Mouse (Mus musculus) forebrain, embryonic 14.5 days (tissue): ENCODE results near the gene Tuft1. TPM values are rescaled to one million over a fixed set of nuclear protein-coding genes. Genes with fewer than 3 reads are reported as not detected.

ENCODE experiments used
- ATAC-seq: fragments of 200-750 bp; cut with Nextera tagmentation; 2 replicates; pipeline ENCODE4 v1.8.0; 2017; ENCODE audit warnings: mild to moderate bottlenecking, moderate library complexity
- DNase-seq: peaks from one replicate; pipeline ENCODE4 v3.0.0-alpha.2; 2015; ENCODE audit warnings: low spot score
- H3K27ac ChIP-seq: fragments of 300-500 bp; sonication (generic); 2 replicates; pipeline ENCODE4 v1.5.1; 2014; ENCODE audit warnings: low read depth, mild to moderate bottlenecking, control low read depth, low read length, moderate library complexity
- H3K27me3 ChIP-seq: fragments of 300-500 bp; sonication (generic); replicated peaks from 2 replicates; pipeline ENCODE4 v1.6.1; 2014; ENCODE audit warnings: low read length, control low read depth, mixed read lengths; ENCODE audit not compliant: control insufficient read depth, insufficient read depth
- H3K36me3 ChIP-seq: fragments of 300-500 bp; sonication (generic); 2 replicates; pipeline ENCODE4 v1.6.1; 2014; ENCODE audit warnings: low read length, control low read depth; ENCODE audit not compliant: control insufficient read depth, insufficient read depth
- H3K4me1 ChIP-seq: fragments of 300-500 bp; sonication (generic); 2 replicates; pipeline ENCODE4 v1.6.1; 2014; ENCODE audit warnings: antibody characterized with exemption, low read length, control low read depth; ENCODE audit not compliant: control insufficient read depth, insufficient read depth
- H3K4me2 ChIP-seq: fragments of 300-500 bp; sonication (generic); 2 replicates; pipeline ENCODE4 v1.6.1; 2014; ENCODE audit warnings: mild to moderate bottlenecking, control low read depth, low read length
- H3K4me3 ChIP-seq: fragments of 300-500 bp; sonication (generic); 2 replicates; pipeline ENCODE4 v1.5.1; 2014; ENCODE audit warnings: low read depth, low read length, control low read depth
- H3K9ac ChIP-seq: fragments of 300-500 bp; sonication (generic); 2 replicates; pipeline ENCODE4 v1.6.1; 2014; ENCODE audit warnings: mild to moderate bottlenecking, low read length, control low read depth, moderate library complexity
- H3K9me3 ChIP-seq: fragments of 300-500 bp; sonication (generic); replicated peaks from 2 replicates; pipeline ENCODE4 v1.6.1; 2016; ENCODE audit warnings: low read length, control low read depth, mixed read lengths; ENCODE audit not compliant: control insufficient read depth
- WGBS: fragments of 180-500 bp; shearing (Covaris S2); extraction: QIAGEN DNeasy Blood & Tissue Kit; methylation state at CpG from one replicate; pipeline ENCODE4 v1.1.7; 2014; 5-methylcytosine and 5-hydroxymethylcytosine counted together
- polyA plus RNA-seq: library from polyadenylated mRNA; unstranded; fragments of >200 nt; fragmentation: Nextera tagmentation; extraction: Ambion mirVana; gene quantifications from 2 replicates; pipeline ENCODE4 v1.2.1, GENCODE M21; 2014

Gene Tuft1
- polyA plus RNA-seq, 1 experiment from 2014 or later, result 4.6 TPM

- ATAC-seq (no peak), DNase-seq (no peak)
- Histone ChIP-seq H3K4me2 (no peak overlapping the region), H3K36me3 (peaks cover 8% of the 10 kb centered on the region), H3K4me1 (no peaks in the 10 kb centered on the region), H3K4me3 (no peak overlapping the region), H3K27ac (no peak overlapping the region), H3K9me3 (no peaks in the 10 kb centered on the region), H3K27me3 (no peaks in the 10 kb centered on the region), H3K9ac (no peak overlapping the region)
- WGBS, result 63% methylated on average over 3 of the region's 3 CpGs
Measured at GRCm38 (mm10) chr3:94565127-94565526, 93.5 kb downstream of the Tuft1 start.

GRCm38 (mm10) chr3:94564356-94565010 lies 94.2 kb downstream of the Tuft1 start:
- H3K4me3 ChIP-seq, result no peak overlapping the region
- no peaks in the 10 kb centered on the region for H3K27me3 ChIP-seq
- H3K9ac ChIP-seq, result no peak overlapping the region
- no peaks in the 10 kb centered on the region for H3K9me3 ChIP-seq
- ATAC-seq (no peak), DNase-seq (no peak)
- no peak overlapping the region for H3K4me2 ChIP-seq
- H3K4me1 ChIP-seq, result no peaks in the 10 kb centered on the region
- WGBS, result 92% methylated on average over 4 of the region's 4 CpGs
- H3K27ac ChIP-seq, result no peak overlapping the region
- H3K36me3 ChIP-seq, result peaks cover 15% of the 10 kb centered on the region

- DNase-seq, result no peak
- H3K27ac ChIP-seq, result no peak overlapping the region
- no peaks in the 10 kb centered on the region for H3K9me3 ChIP-seq
- no peak overlapping the region for H3K4me3 ChIP-seq
- no peak for ATAC-seq
- no peaks in the 10 kb centered on the region for H3K4me1 ChIP-seq
- peaks cover 24% of the 10 kb centered on the region for H3K36me3 ChIP-seq
- H3K27me3 ChIP-seq, result no peaks in the 10 kb centered on the region
- H3K9ac ChIP-seq, result no peak overlapping the region
- 89% methylated on average over 3 of the region's 3 CpGs for WGBS
- no peak overlapping the region for H3K4me2 ChIP-seq
Measured at GRCm38 (mm10) chr3:94563163-94563562, 95.5 kb downstream of the Tuft1 start.

Other genes starting within 250 kb of the Tuft1 start
- 59.8 and 61.9 TPM in 2 replicates for gene Tdrkh, start 245.6 kb downstream of the Tuft1 start, polyA plus RNA-seq
- 57.2 and 58.6 TPM in 2 replicates for gene Mrpl9, start 215.6 kb downstream of the Tuft1 start, polyA plus RNA-seq
- gene Oaz3, start 215.0 kb downstream of the Tuft1 start, polyA plus RNA-seq, result 0.38 and 0.78 TPM in 2 replicates
- gene Celf3, start 180.6 kb downstream of the Tuft1 start, polyA plus RNA-seq, result 301 and 306 TPM in 2 replicates
- 14.7 and 19.2 TPM in 2 replicates for gene Riiad1, start 178.5 kb downstream of the Tuft1 start, polyA plus RNA-seq
- 42.8 and 45.3 TPM in 2 replicates for gene Snx27, start 76.2 kb downstream of the Tuft1 start, polyA plus RNA-seq
- gene Gm10972, start 15.8 kb downstream of the Tuft1 start, polyA plus RNA-seq, result not detected in 2 replicates
- gene Selenbp2, start 34.7 kb upstream of the Tuft1 start, polyA plus RNA-seq, result 0.67 TPM in 1 of 2 replicates, not detected in the other
- 1.9 and 2.9 TPM in 2 replicates for gene Cgn, start 127.6 kb upstream of the Tuft1 start, polyA plus RNA-seq
- 22.0 and 23.4 TPM in 2 replicates for gene Pogz, start 178.7 kb upstream of the Tuft1 start, polyA plus RNA-seq
- 438 and 518 TPM in 2 replicates for gene Psmb4, start 228.1 kb upstream of the Tuft1 start, polyA plus RNA-seq